Mouse (Mus musculus) B cell, adult 2 months (primary cell): ENCODE results near the gene Dcaf11.

Experiments used
- DNase-seq, 2 experiments: peaks; one replicate each; pipeline ENCODE4 v3.0.0; 2022

Dcaf11 gene

GRCm38 (mm10) chr14:55586149-55586548 is 26.3 kb downstream of the Dcaf11 start:
- no peak for DNase-seq

- no peak for DNase-seq
Measured at GRCm38 (mm10) chr14:55589271-55589670, 29.5 kb downstream of the Dcaf11 start.

- peak; percentile 32 to 45 for DNase-seq
Measured at GRCm38 (mm10) chr14:55589771-55590448, 30.1 kb downstream of the Dcaf11 start.

- peak; percentile 78 to 81 for DNase-seq
Measured at GRCm38 (mm10) chr14:55590748-55591330, 31.0 kb downstream of the Dcaf11 start, which contains the start of gene Psme2. Gene Psme2, minus strand, starts transcription at chr14:55591113.

GRCm38 (mm10) chr14:55591331-55591891 is 31.6 kb downstream of the Dcaf11 start, which contains the start of gene Rnf31:
Gene Rnf31, plus strand, starts transcription at chr14:55591708.
- DNase-seq: peak; percentile 75 to 77

- DNase-seq: peak in 1 of 2 experiments; percentile 17
Measured at GRCm38 (mm10) chr14:55592226-55592625, 32.4 kb downstream of the Dcaf11 start.

- DNase-seq: no peak
Measured at GRCm38 (mm10) chr14:55596036-55596690, 36.4 kb downstream of the Dcaf11 start.

- DNase-seq: no peak
Measured at GRCm38 (mm10) chr14:55598521-55599390, 39.0 kb downstream of the Dcaf11 start.

- DNase-seq: no peak
Measured at GRCm38 (mm10) chr14:55603271-55603632, 43.4 kb downstream of the Dcaf11 start, which contains the start of gene Irf9. Gene Irf9, plus strand, starts transcription at chr14:55603571.

- DNase-seq: peak; percentile 93 to 94
Measured at GRCm38 (mm10) chr14:55603633-55604576, 44.1 kb downstream of the Dcaf11 start.

- peak in 1 of 2 experiments; percentile 15 for DNase-seq
Measured at GRCm38 (mm10) chr14:55604823-55605222, 45.0 kb downstream of the Dcaf11 start.

- no peak for DNase-seq
Measured at GRCm38 (mm10) chr14:55605743-55606459, 46.1 kb downstream of the Dcaf11 start.

- no peak for DNase-seq
Measured at GRCm38 (mm10) chr14:55608339-55608738, 48.5 kb downstream of the Dcaf11 start.

GRCm38 (mm10) chr14:55613346-55613745 is 53.5 kb downstream of the Dcaf11 start:
- no peak for DNase-seq

- no peak for DNase-seq
Measured at GRCm38 (mm10) chr14:55614565-55615178, 54.9 kb downstream of the Dcaf11 start.

GRCm38 (mm10) chr14:55615876-55616275 is 56.1 kb downstream of the Dcaf11 start:
- no peak for DNase-seq

- no peak for DNase-seq
Measured at GRCm38 (mm10) chr14:55616844-55617243, 57.0 kb downstream of the Dcaf11 start.

GRCm38 (mm10) chr14:55617822-55618221 is 58.0 kb downstream of the Dcaf11 start, which contains the start of gene Rec8:
Gene Rec8, plus strand, starts transcription at chr14:55618037.
- peak in 1 of 2 experiments; percentile 5 for DNase-seq

- peak in 1 of 2 experiments; percentile 6 for DNase-seq
Measured at GRCm38 (mm10) chr14:55618486-55619195, 58.8 kb downstream of the Dcaf11 start.
